Mouse (Mus musculus) lung, adult 2 months (tissue): Measurements from ENCODE around the gene Ifitm6.

Source experiments
- CTCF ChIP-seq: fragments of 200-500 bp; IDR thresholded peaks from 2 replicates; pipeline ENCODE4 v1.5.1; 2011; ENCODE audit warnings: mild to moderate bottlenecking, low read length, control low read depth; ENCODE audit not compliant: insufficient read depth
- POLR2A ChIP-seq: fragments of 200-500 bp; IDR thresholded peaks from 2 replicates; pipeline ENCODE4 v1.6.1; 2011; ENCODE audit warnings: low read depth, mild to moderate bottlenecking, control low read depth, low read length, borderline replicate concordance; ENCODE audit errors: extremely low read depth

DNA sequence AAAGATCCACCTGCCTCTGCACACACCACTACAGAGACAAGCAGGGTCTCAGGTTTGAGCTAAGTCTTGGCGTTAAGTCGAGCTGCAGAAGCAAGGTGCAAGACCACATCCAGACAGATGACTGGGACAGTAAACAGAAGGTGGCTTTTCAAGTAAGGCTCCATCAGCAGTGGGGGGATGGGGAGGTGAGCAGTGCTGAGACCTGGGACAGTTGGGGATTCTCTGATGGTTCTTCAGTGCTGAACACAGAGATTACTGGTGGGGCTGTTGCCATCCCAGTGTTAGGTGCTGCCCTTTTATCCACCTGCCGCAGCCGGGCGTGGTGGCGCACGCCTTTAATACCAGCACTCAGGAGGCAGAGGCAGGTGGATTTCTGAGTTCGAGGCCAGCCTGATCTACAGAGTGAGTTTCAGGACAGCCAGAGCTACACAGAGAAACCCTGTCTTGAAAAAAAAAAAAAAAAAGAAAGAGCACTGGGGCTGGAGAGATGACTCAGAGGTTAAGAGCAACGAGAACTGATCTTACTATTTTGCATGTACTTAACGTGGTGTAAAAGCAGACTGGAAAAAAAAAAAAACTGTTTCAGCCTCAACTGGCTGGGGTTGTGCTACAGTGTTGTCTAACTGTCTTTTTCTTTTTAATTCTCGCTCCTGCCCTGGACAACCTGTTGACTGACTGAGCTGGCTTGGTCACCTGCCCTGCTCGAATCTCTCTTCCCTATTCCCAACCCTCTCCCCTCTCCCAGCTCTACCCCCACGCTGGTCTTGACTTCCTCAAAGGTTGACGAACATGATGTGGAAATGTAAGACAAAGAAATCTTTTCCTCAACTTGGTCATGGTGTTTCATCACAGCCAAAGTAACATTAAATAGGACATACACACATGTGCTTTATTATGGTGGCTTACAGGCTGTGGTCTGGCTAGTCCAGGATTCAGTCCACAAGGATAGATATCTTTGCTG, 4.0 kb upstream of the Ifitm6 start:
- no peak for TF ChIP-seq CTCF
- TF ChIP-seq POLR2A, result no peak
